Mouse (Mus musculus) embryonic facial prominence, embryonic 11.5 days (tissue): Measurements from ENCODE around the gene Hist1h2ag. TPM values are rescaled to one million over a fixed set of nuclear protein-coding genes. Genes with fewer than 3 reads are reported as not detected.
"Not testable (repeated sequence)": the region's sequence is repeated elsewhere in the genome, so short reads cannot be mapped to it uniquely, and the experiment has no call there.

Experiments used
- ATAC-seq: fragments of 200-750 bp; cut with Nextera tagmentation; replicated peaks from 2 replicates; pipeline ENCODE4 v1.8.0; 2017; ENCODE audit warnings: low read depth; ENCODE audit not compliant: insufficient number of reproducible peaks, low FRiP score, low TSS enrichment
- DNase-seq: peaks from one replicate; pipeline ENCODE4 v3.0.0-alpha.2; 2015; ENCODE audit warnings: low spot score
- H3K27ac ChIP-seq: fragments of 300-500 bp; sonication (generic); replicated peaks from 2 replicates; pipeline ENCODE4 v1.5.1; 2014; ENCODE audit warnings: mild to moderate bottlenecking, low read depth, low read length, control low read depth
- H3K27me3 ChIP-seq: fragments of 300-500 bp; sonication (generic); 2 replicates; pipeline ENCODE4 v1.6.1; 2014; ENCODE audit warnings: mild to moderate bottlenecking, low read length, moderate library complexity, mixed read lengths; ENCODE audit not compliant: control insufficient read depth, insufficient read depth
- H3K36me3 ChIP-seq: fragments of 300-500 bp; sonication (generic); replicated peaks from 2 replicates; pipeline ENCODE4 v1.6.1; 2014; ENCODE audit warnings: low read depth, mild to moderate bottlenecking, low read length, moderate library complexity, mixed read lengths; ENCODE audit not compliant: control insufficient read depth, insufficient read depth
- H3K4me1 ChIP-seq: fragments of 300-500 bp; sonication (generic); 2 replicates; pipeline ENCODE4 v1.6.1; 2014; ENCODE audit warnings: low read length, mixed read lengths; ENCODE audit not compliant: control insufficient read depth, insufficient read depth
- H3K4me2 ChIP-seq: fragments of 300-500 bp; sonication (generic); 2 replicates; pipeline ENCODE4 v1.6.1; 2014; ENCODE audit warnings: low read depth, mild to moderate bottlenecking, control low read depth, low read length, moderate library complexity
- H3K4me3 ChIP-seq: fragments of 300-500 bp; sonication (generic); 2 replicates; pipeline ENCODE4 v1.5.1; 2014; ENCODE audit warnings: low read depth, low read length, control low read depth
- H3K9ac ChIP-seq: fragments of 300-500 bp; sonication (generic); replicated peaks from 2 replicates; pipeline ENCODE4 v1.6.1; 2014; ENCODE audit warnings: mild to moderate bottlenecking, control low read depth, low read length
- H3K9me3 ChIP-seq: fragments of 300-500 bp; sonication (generic); replicated peaks from 2 replicates; pipeline ENCODE4 v1.6.1; 2016; ENCODE audit warnings: mild to moderate bottlenecking, low read length, inconsistent platforms, mixed read lengths; ENCODE audit not compliant: control insufficient read depth
- WGBS: fragments of 180-500 bp; shearing (Covaris S2); extraction: QIAGEN DNeasy Blood & Tissue Kit; methylation state at CpG from one replicate; pipeline ENCODE4 v1.1.7; 2014; 5-methylcytosine and 5-hydroxymethylcytosine counted together
- polyA plus RNA-seq: library from polyadenylated mRNA; unstranded; fragments of >200 nt; fragmentation: Nextera tagmentation; extraction: Ambion mirVana; gene quantifications from 2 replicates; pipeline ENCODE4 v1.2.1, GENCODE M21; 2014

The Hist1h2ag gene
- polyA plus RNA-seq, 1 experiment from 2014 or later = 99.8 TPM

DNA sequence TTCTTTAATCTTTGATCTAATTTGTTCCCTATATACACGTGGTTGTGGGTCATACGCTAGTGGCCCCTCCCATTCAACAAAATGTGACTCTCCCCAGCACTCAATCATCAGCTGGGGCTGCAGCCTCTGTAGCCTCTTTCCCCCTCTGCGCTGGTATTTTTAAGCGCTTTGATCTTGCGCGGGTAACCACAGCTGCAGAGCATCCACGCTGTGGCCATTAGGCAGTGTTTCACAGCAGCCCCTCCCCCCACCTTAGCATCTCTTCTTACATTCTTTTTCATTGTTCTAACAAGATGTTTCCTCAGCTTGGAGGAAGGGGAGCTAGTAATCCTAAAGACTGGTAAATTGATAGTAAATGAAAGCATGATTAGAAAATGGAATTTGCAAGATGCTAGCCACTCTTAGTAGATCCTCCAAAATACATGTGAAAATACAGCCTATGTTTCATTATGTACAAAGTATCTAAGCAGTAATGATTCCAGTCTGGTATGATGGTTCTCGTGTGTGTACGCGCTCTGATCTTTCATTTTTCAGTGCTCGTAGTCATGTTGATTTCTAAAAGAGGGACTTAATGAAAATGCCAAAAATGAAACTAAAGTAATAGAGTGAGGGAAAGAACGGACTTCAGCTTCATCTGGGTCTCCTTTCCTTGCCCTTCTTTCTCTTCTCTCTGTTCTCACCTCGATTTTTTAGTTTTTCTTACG lies 7.1 kb upstream of the Hist1h2ag start:
- DNase-seq = peak; percentile 89
- H3K9ac ChIP-seq = no peak overlapping the region
- H3K36me3 ChIP-seq = no peaks in the 10 kb centered on the region
- no peaks in the 10 kb centered on the region for H3K4me1 ChIP-seq
- no peaks in the 10 kb centered on the region for H3K9me3 ChIP-seq
- H3K27me3 ChIP-seq = no peaks in the 10 kb centered on the region
- H3K4me2 ChIP-seq = peak overlapping the region; percentile 43
- H3K4me3 ChIP-seq = peak overlapping the region; percentile 42
- WGBS = 1% methylated on average over 14 of the region's 14 CpGs
- H3K27ac ChIP-seq = peak overlapping the region; percentile 37; the same call in 1 of the 2 replicates
- peak; percentile 64 for ATAC-seq

DNA sequence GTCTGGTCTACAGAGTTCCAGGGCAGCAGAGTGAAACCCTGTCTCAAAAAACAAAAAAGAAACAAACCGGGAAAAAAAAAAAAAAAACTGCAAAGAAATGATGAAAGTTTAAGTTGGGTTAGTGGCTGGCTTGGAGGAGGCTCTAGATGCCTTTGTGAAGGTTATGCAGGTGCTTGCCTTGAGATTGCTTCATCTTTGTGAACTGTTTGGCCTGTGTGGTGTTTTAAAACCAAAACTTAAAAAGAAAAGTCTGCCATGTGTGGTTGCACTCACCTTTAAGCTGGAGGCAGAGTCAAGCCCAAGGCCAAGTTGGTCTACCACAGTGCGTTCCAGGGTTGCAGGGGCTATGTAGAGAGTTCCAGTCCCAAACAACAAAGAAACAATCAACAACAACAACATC lies 6.3 kb upstream of the Hist1h2ag start:
- Histone ChIP-seq H3K9me3 (no peaks in the 10 kb centered on the region), H3K4me3 (no peak overlapping the region), H3K4me2 (no peak overlapping the region), H3K27ac (no peak overlapping the region), H3K36me3 (no peaks in the 10 kb centered on the region), H3K4me1 (no peaks in the 10 kb centered on the region), H3K27me3 (no peaks in the 10 kb centered on the region), H3K9ac (no peak overlapping the region)
- ATAC-seq (no peak), DNase-seq (no peak)
- WGBS = 79% methylated on average over 2 of the region's 2 CpGs

DNA sequence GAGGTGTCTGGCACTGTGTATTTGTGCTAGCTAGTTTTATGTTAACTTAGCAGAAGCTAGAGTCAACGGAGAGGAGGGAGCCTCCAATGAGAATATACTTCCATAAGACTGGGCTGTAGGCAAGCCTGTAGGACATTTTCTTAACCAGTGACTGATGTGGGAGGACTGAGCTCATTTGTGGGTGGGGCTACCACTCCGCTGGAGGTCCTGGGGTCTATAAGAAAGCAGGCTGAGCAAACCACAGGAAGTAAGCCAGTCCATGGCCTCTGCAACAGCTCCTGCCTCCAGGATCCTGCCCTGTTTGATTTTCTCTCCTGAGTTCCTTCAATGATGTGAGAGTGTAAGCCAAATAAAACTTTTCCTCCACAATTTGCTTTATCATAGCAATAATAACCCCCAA lies 2.6 kb upstream of the Hist1h2ag start:
- Histone ChIP-seq H3K4me1 (no peaks in the 10 kb centered on the region), H3K27me3 (no peaks in the 10 kb centered on the region), H3K27ac (no peak overlapping the region), H3K36me3 (no peaks in the 10 kb centered on the region), H3K9me3 (no peaks in the 10 kb centered on the region), H3K9ac (no peak overlapping the region), H3K4me2 (no peak overlapping the region), H3K4me3 (no peak overlapping the region)
- no peak for ATAC-seq
- no peak for DNase-seq
- WGBS = 53% methylated on average over 2 of the region's 2 CpGs

DNA sequence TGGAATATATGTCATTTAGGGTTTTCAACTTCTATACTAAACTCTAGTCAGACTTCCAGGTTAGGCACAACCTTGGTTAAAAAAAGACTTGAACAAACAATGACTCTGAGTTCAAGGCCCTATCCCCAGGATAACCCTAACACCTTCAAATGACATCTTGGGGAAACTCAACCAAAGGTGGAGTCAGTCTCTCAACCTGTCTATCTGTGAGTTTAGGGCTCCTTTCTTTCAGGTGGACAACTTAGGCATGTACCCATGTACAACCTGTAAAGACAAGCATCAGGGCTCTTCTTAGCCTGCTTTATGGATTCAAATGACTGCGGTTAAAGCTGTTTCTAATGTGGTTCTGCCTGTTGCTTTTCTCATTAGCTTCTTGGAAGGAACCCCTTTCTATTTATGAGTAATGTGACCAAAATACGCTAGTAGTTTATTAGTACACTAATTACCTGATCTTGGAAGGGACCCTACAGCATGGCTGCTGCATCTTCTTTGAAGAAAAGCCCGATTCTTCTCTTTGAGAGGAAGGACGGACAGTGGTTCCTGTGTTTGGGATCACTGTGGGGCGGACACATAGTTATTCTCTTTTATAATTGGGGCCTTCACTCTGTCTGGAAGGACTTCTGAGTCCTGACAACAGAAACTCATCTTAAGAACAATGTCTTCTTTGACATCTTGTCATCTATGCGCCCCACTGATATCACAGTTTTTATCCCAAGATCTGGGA lies 1.9 kb upstream of the Hist1h2ag start:
- no peak overlapping the region; the same call in 1 of the 2 replicates for H3K27ac ChIP-seq
- H3K4me2 ChIP-seq = no peak overlapping the region
- no peaks in the 10 kb centered on the region for H3K36me3 ChIP-seq
- no peak for ATAC-seq
- 84% methylated on average over 6 of the region's 6 CpGs for WGBS
- DNase-seq = no peak
- no peaks in the 10 kb centered on the region for H3K4me1 ChIP-seq
- H3K27me3 ChIP-seq = no peaks in the 10 kb centered on the region
- H3K4me3 ChIP-seq = no peak overlapping the region
- H3K9me3 ChIP-seq = no peaks in the 10 kb centered on the region
- H3K9ac ChIP-seq = no peak overlapping the region

DNA sequence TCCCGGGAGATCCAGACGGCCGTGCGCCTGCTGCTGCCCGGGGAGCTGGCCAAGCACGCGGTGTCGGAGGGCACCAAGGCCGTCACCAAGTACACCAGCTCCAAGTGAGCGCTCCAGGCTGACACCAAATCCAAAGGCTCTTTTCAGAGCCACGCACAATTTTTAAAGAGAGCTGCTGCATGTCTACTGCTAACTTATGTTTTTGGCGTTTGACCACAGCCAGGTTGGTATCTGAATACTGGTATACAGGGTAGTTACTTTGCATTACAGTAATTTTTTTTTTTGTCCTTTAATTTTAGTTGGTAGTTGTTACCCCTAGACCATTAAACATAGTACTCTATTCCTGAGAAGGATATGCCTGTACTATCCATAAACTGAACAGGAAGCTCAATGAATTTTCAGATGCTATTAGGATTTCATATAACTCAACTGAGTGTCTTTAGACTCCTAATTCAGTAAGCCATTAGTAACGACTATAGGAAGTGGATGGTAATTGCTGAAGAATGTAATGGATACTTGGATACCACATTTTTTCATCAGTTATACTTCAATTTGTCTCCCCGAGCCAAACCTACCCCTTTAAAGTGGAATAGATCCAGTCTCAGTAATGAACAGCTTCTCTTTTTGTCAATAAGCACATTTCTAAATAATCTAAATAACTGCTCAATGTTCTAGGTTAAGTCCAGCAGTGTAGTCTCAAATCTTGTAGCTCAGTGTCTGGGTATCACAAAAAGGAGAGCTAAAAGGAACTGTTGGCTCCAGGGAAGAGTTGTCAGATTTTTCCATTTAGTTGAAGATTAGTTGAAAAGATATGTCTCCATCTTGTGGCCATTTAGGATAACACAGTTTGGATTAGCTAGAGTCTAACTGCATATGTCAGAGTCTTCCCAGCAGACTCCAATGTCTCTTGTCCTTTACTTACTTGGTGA lies 1.0 kb upstream of the Hist1h2ag start:
- WGBS = 1% methylated on average over 10 of the region's 14 CpGs
- H3K4me1 ChIP-seq = no peaks in the 10 kb centered on the region
- peak overlapping the region; percentile 36 for H3K4me3 ChIP-seq
- H3K27me3 ChIP-seq = no peaks in the 10 kb centered on the region
- ATAC-seq = peak; percentile 12; the same call in 1 of the 2 replicates
- peak overlapping the region; percentile 46 for H3K4me2 ChIP-seq
- H3K9me3 ChIP-seq = no peaks in the 10 kb centered on the region
- DNase-seq = peak; percentile 90
- H3K36me3 ChIP-seq = no peaks in the 10 kb centered on the region
- H3K27ac ChIP-seq = peak overlapping the region; percentile 84
- peak overlapping the region; percentile 50 for H3K9ac ChIP-seq

DNA sequence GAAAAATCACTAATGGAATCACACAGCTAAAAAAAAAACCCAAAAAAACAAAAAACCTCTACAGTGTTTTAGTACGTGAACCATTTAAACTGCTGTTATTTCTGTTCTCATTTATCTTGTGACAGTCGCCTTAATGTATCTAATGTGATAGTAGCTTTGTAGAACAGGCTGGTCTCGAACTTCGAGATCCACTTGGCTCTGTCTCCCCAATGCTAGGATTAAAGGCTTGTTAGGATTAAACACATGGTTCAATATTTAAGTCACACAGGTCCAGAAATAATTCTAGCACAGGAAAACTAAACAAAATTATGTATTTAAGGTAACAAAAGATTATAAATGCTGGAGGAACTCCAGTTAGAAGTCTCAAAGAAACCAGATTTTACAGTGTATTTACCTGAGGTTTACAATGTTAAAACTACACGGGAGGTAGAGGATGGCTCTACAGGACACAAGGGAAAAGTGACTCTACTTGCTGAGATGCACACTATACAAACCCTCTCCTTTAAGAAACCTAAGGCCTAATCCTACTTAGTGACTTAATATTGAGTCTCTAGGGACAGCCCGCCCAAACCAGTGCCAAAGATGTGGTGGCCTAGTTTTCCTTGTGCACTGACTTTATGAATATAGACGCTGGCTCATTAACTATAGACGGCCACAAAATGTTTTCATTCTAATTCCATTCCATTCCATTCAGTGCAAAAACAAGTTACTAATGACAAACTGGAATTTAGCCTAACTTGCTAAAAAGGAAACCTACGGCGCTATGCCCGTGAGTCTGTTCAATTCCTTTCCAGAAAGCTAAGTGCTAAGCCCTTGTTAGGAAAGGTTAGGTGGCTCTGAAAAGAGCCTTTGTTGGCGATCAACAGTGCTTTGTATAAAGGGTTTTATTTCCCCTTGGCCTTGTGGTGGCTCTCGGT lies 835 bp downstream of the Hist1h2ag start:
- Histone ChIP-seq H3K4me3 (peak overlapping the region; percentile 42), H3K27me3 (no peaks in the 10 kb centered on the region), H3K4me2 (peak overlapping the region; percentile 72), H3K27ac (peak overlapping the region; percentile 97), H3K4me1 (no peaks in the 10 kb centered on the region), H3K9ac (peak overlapping the region; percentile 73), H3K36me3 (no peaks in the 10 kb centered on the region), H3K9me3 (no peaks in the 10 kb centered on the region)
- ATAC-seq = no peak
- DNase-seq = peak; percentile 70
- WGBS = 3% methylated on average over 13 of the region's 13 CpGs

DNA sequence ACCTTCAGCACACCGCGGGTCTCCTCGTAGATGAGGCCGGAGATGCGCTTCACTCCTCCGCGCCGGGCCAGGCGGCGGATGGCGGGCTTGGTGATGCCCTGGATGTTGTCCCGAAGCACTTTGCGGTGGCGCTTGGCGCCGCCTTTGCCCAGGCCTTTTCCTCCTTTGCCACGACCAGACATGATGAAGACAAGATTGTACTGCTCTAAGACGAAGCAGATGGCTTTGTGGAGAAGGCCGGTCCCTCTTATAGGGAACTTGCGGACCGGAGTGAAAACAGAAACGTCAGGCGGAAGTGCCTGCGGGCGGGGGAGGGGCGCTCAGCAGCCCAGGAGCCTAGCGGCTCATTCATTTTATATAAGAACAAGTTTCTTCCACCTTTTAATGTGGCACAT lies 1.6 kb downstream of the Hist1h2ag start, which contains the start of gene Hist1h4i:
Gene Hist1h4i, minus strand, starts transcription at position 221 of the 395 bp plus-strand sequence.
- H3K4me2 ChIP-seq = peak within 1 kb of the TSS; percentile 72
- not testable (repeated sequence) for H3K4me1 ChIP-seq, H3K27me3 ChIP-seq, H3K36me3 ChIP-seq, H3K9me3 ChIP-seq
- H3K4me3 ChIP-seq = peak within 1 kb of the TSS; percentile 42
- H3K27ac ChIP-seq = peak within 1 kb of the TSS; percentile 97
- peak within 1 kb of the TSS; percentile 73 for H3K9ac ChIP-seq
- DNase-seq (peak; percentile 96), ATAC-seq (peak; percentile 68)
- WGBS = 0% methylated on average over 22 of the region's 27 CpGs
